In the genomic region with DNA sequence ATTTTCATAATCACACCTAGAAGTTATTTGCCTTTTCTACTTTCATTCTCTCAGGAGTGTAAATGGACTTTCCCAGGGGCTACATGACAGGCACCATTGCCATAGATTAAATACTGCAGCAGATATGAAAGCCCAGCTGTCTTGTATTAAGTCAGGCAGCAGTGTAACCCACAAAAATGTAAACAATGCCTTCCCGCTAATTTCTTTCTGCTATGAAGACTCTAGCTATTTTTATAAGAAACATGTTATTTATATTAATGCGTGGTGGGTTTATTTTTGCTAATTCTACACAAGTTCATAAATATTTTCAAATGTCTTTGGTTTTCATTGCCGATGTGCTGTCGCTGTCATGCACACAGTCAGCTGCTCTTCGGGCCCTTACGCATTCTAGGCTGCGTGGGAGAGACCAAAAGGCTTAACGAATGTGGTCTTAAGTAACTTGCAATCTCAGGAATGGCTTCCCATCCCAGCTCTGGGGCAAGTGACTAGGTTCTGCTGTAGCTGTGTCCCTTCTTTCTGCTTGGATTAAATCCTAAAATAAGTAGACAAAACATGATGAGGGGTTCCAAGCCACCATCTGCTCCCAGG, we compare ENCODE assay signal across 19 mouse cellular contexts. TPM values are rescaled to one million over a fixed set of nuclear protein-coding genes. Genes with fewer than 3 reads are reported as not detected.
A peak's percentile ranks its signal among the peaks of the same experiment; 100 is the strongest.
DNase-seq lines count a peak whose midpoint lies in the region; ATAC-seq and TF ChIP-seq lines count a peak whose summit lies in the region.
"Had no signal": no experiment of that assay in that cellular context is flagged by ENCODE, and none has a peak within 500 bp of the region (broad histone marks: within the 10 kb centered on the region; RNA-seq: fewer than 3 reads in every experiment).

No protein-coding gene starts in this region.

- peaks cover 8% of the 10 kb centered on the region for H3K27me3 ChIP-seq in forebrain, embryonic 12.5 days
- H3K27me3 ChIP-seq in forebrain, embryonic 14.5 days (replicated peaks; ENCODE audit: control insufficient read depth, insufficient read depth, low read length), result no peaks in the 10 kb centered on the region
- H3K27me3 ChIP-seq in midbrain, embryonic 11.5 days (ENCODE audit: control insufficient read depth, insufficient read depth, low read length), result no peaks in the 10 kb centered on the region
- H3K27me3 ChIP-seq in midbrain, postnatal 0 days (ENCODE audit: insufficient read depth, low read length), result no peaks in the 10 kb centered on the region
- peaks cover 14% of the 10 kb centered on the region for H3K27me3 ChIP-seq in embryonic facial prominence, embryonic 15.5 days
- H3K27me3 ChIP-seq in stomach, embryonic 15.5 days (replicated peaks), result no peaks in the 10 kb centered on the region
- H3K27me3 ChIP-seq: megakaryocyte, embryonic 14.5 days had no signal

- ATAC-seq in forebrain, embryonic 12.5 days (ENCODE audit: low FRiP score), result no peak
- no peak for ATAC-seq in forebrain, embryonic 14.5 days
- ATAC-seq in midbrain, embryonic 11.5 days (ENCODE audit: low FRiP score), result no peak
- ATAC-seq in midbrain, postnatal 0 days (ENCODE audit: low FRiP score), result no peak
- ATAC-seq in embryonic facial prominence, embryonic 15.5 days (ENCODE audit: insufficient number of reproducible peaks, low FRiP score, low TSS enrichment, low read depth), result no peak; the same call in 1 of the 2 replicates
- no peak for ATAC-seq in stomach, embryonic 15.5 days (ENCODE audit: insufficient read depth, low FRiP score, low read depth)
- no peak for ATAC-seq in megakaryocyte progenitor cell, adult 5-6 weeks (replicated peaks; ENCODE audit: poor library complexity)
- ATAC-seq: forebrain, postnatal 0 days; liver, postnatal 0 days had no signal

- WGBS in forebrain, embryonic 12.5 days, result 82% methylated on average over 8 of the region's 8 CpGs
- 89% methylated on average over 8 of the region's 8 CpGs for WGBS in forebrain, embryonic 14.5 days
- WGBS in midbrain, embryonic 11.5 days, result 84% methylated on average over 8 of the region's 8 CpGs
- 89% methylated on average over 8 of the region's 8 CpGs for WGBS in midbrain, postnatal 0 days
- 28% methylated on average over 8 of the region's 8 CpGs for WGBS in embryonic facial prominence, embryonic 15.5 days
- WGBS in stomach, embryonic 15.5 days, result 51% methylated on average over 8 of the region's 8 CpGs

- no peak overlapping the region for H3K4me2 ChIP-seq in forebrain, embryonic 12.5 days
- H3K4me2 ChIP-seq in forebrain, embryonic 14.5 days (ENCODE audit: low read length), result no peak overlapping the region
- H3K4me2 ChIP-seq in midbrain, embryonic 11.5 days, result no peak overlapping the region
- no peak overlapping the region for H3K4me2 ChIP-seq in midbrain, postnatal 0 days (ENCODE audit: low read depth, low read length, poor library complexity, severe bottlenecking)
- no peak overlapping the region for H3K4me2 ChIP-seq in embryonic facial prominence, embryonic 15.5 days (replicated peaks)
- H3K4me2 ChIP-seq in stomach, embryonic 15.5 days, result no peak overlapping the region
- H3K4me2 ChIP-seq: limb, embryonic 13.5 days had no signal

- no peak overlapping the region for H3K9ac ChIP-seq in forebrain, embryonic 12.5 days
- no peak overlapping the region for H3K9ac ChIP-seq in forebrain, embryonic 14.5 days (ENCODE audit: low read length)
- H3K9ac ChIP-seq in midbrain, embryonic 11.5 days (ENCODE audit: low read length), result no peak overlapping the region
- no peak overlapping the region for H3K9ac ChIP-seq in midbrain, postnatal 0 days (replicated peaks; ENCODE audit: low read length, poor library complexity, severe bottlenecking)
- no peak overlapping the region for H3K9ac ChIP-seq in embryonic facial prominence, embryonic 15.5 days
- H3K9ac ChIP-seq in stomach, embryonic 15.5 days, result no peak overlapping the region
- H3K9ac ChIP-seq: forebrain, postnatal 0 days; limb, embryonic 13.5 days; liver, postnatal 0 days had no signal

- no peaks in the 10 kb centered on the region for H3K9me3 ChIP-seq in forebrain, embryonic 12.5 days
- no peaks in the 10 kb centered on the region for H3K9me3 ChIP-seq in forebrain, embryonic 14.5 days (replicated peaks; ENCODE audit: control insufficient read depth, low read length)
- no peaks in the 10 kb centered on the region for H3K9me3 ChIP-seq in midbrain, embryonic 11.5 days (ENCODE audit: control insufficient read depth, low read length)
- H3K9me3 ChIP-seq in midbrain, postnatal 0 days (ENCODE audit: low read length), result no peaks in the 10 kb centered on the region
- no peaks in the 10 kb centered on the region for H3K9me3 ChIP-seq in embryonic facial prominence, embryonic 15.5 days (replicated peaks)
- H3K9me3 ChIP-seq in stomach, embryonic 15.5 days, result no peaks in the 10 kb centered on the region
- H3K9me3 ChIP-seq: limb, embryonic 13.5 days; megakaryocyte, embryonic 14.5 days had no signal

- H3K4me3 ChIP-seq in forebrain, embryonic 12.5 days (replicated peaks), result no peak overlapping the region
- no peak overlapping the region for H3K4me3 ChIP-seq in forebrain, embryonic 14.5 days (ENCODE audit: low read depth, low read length)
- H3K4me3 ChIP-seq in midbrain, embryonic 11.5 days (ENCODE audit: low read depth, low read length), result no peak overlapping the region
- no peak overlapping the region for H3K4me3 ChIP-seq in midbrain, postnatal 0 days (ENCODE audit: low read depth, low read length)
- no peak overlapping the region for H3K4me3 ChIP-seq in embryonic facial prominence, embryonic 15.5 days (replicated peaks)
- H3K4me3 ChIP-seq in stomach, embryonic 15.5 days (replicated peaks), result no peak overlapping the region
- H3K4me3 ChIP-seq: left cerebral cortex, adult 2 months; limb, embryonic 13.5 days; megakaryocyte, embryonic 14.5 days; myocyte had no signal

- peaks cover 80% of the 10 kb centered on the region for H3K4me1 ChIP-seq in forebrain, embryonic 12.5 days
- peaks cover 28% of the 10 kb centered on the region for H3K4me1 ChIP-seq in forebrain, embryonic 14.5 days (ENCODE audit: control insufficient read depth, insufficient read depth, low read length)
- peaks cover 36% of the 10 kb centered on the region for H3K4me1 ChIP-seq in midbrain, embryonic 11.5 days (ENCODE audit: control insufficient read depth, insufficient read depth, low read length)
- peaks cover 14% of the 10 kb centered on the region; the same call in 1 of the 2 replicates for H3K4me1 ChIP-seq in midbrain, postnatal 0 days (ENCODE audit: insufficient read depth, low read length)
- H3K4me1 ChIP-seq in embryonic facial prominence, embryonic 15.5 days, result peaks cover 64% of the 10 kb centered on the region
- peaks cover 26% of the 10 kb centered on the region; the same call in 1 of the 2 replicates for H3K4me1 ChIP-seq in stomach, embryonic 15.5 days

- H3K27ac ChIP-seq in forebrain, embryonic 12.5 days, result peak overlapping the region; percentile 25; the same call in 1 of the 2 replicates
- H3K27ac ChIP-seq in forebrain, embryonic 14.5 days (ENCODE audit: low read depth, low read length), result no peak overlapping the region
- peak overlapping the region; percentile 60 for H3K27ac ChIP-seq in midbrain, embryonic 11.5 days (ENCODE audit: low read depth, low read length)
- no peak overlapping the region for H3K27ac ChIP-seq in midbrain, postnatal 0 days (ENCODE audit: low read depth, low read length)
- H3K27ac ChIP-seq in embryonic facial prominence, embryonic 15.5 days (replicated peaks), result peak overlapping the region; percentile 44; the same call in 1 of the 2 replicates
- peak overlapping the region; percentile 74 for H3K27ac ChIP-seq in stomach, embryonic 15.5 days
- H3K27ac ChIP-seq: left cerebral cortex, adult 2 months; limb, embryonic 13.5 days had no signal

- TF ChIP-seq CTCF in midbrain, postnatal 0 days (IDR thresholded peaks at IDR 0.05), result no peak

- H3K36me3 ChIP-seq in forebrain, embryonic 12.5 days (replicated peaks), result no peaks in the 10 kb centered on the region
- no peaks in the 10 kb centered on the region for H3K36me3 ChIP-seq in forebrain, embryonic 14.5 days (ENCODE audit: control insufficient read depth, insufficient read depth, low read length)
- no peaks in the 10 kb centered on the region for H3K36me3 ChIP-seq in midbrain, embryonic 11.5 days (ENCODE audit: control insufficient read depth, insufficient read depth, low read length)
- no peaks in the 10 kb centered on the region for H3K36me3 ChIP-seq in midbrain, postnatal 0 days (ENCODE audit: insufficient read depth, low read length)
- H3K36me3 ChIP-seq in embryonic facial prominence, embryonic 15.5 days, result no peaks in the 10 kb centered on the region
- no peaks in the 10 kb centered on the region for H3K36me3 ChIP-seq in stomach, embryonic 15.5 days
- H3K36me3 ChIP-seq: limb, embryonic 13.5 days had no signal

- no peak for DNase-seq in forebrain, embryonic 14.5 days (ENCODE audit: low spot score)
- no peak for DNase-seq in midbrain, embryonic 11.5 days (ENCODE audit: low spot score, missing footprints)
- no peak for DNase-seq in midbrain, postnatal 0 days (ENCODE audit: low spot score)
- no peak for DNase-seq in spleen, adult 18-20 months
- DNase-seq: cerebellum, postnatal 36 days; forebrain, postnatal 0 days; heart, adult 18-20 months; kidney, postnatal 10 days; liver, postnatal 0 days; right cerebral cortex, postnatal 4 days; thymus, postnatal 14 days had no signal

RNA-seq across cellular contexts. Expression of a gene that starts 16.0 kb away (rescaled TPM):
- 126 and 130 TPM in 2 replicates for polyA plus RNA-seq in forebrain, embryonic 12.5 days (2016; fragmentation: Nextera tagmentation; extraction: Ambion mirVana)
- 101 and 113 TPM in 2 replicates for polyA plus RNA-seq in forebrain, embryonic 14.5 days (2014; fragmentation: Nextera tagmentation; extraction: Ambion mirVana)
- polyA plus RNA-seq in midbrain, embryonic 11.5 days (2014; fragmentation: Nextera tagmentation; extraction: Ambion mirVana), result 128 TPM in 2 replicates
- 108 and 142 TPM in 2 replicates for total RNA-seq in midbrain, postnatal 0 days (2014; rRNA removed)
- polyA plus RNA-seq in midbrain, postnatal 0 days (2015; fragmentation: Nextera tagmentation; extraction: Ambion mirVana), result 97.3 and 99.1 TPM in 2 replicates
- polyA plus RNA-seq in embryonic facial prominence, embryonic 15.5 days (2015; fragmentation: Nextera tagmentation; extraction: Ambion mirVana), result 62.9 and 65.8 TPM in 2 replicates
- polyA plus RNA-seq in stomach, embryonic 15.5 days (2015; fragmentation: Nextera tagmentation; extraction: Ambion mirVana), result 91.1 and 96.6 TPM in 2 replicates
- total RNA-seq in megakaryocyte progenitor cell, adult 5-6 weeks (2015), result 25.1 and 32.0 TPM in 2 replicates
- total RNA-seq in megakaryocyte progenitor cell, adult 5-6 weeks (2017), result 53.3 and 59.3 TPM in 2 replicates

RNA-seq across cellular contexts. Expression of a gene that starts 16.5 kb away (rescaled TPM):
- polyA plus RNA-seq in forebrain, embryonic 12.5 days (2016; fragmentation: Nextera tagmentation; extraction: Ambion mirVana), result 7.2 and 7.6 TPM in 2 replicates
- 3.5 and 3.7 TPM in 2 replicates for polyA plus RNA-seq in forebrain, embryonic 14.5 days (2014; fragmentation: Nextera tagmentation; extraction: Ambion mirVana)
- polyA plus RNA-seq in midbrain, embryonic 11.5 days (2014; fragmentation: Nextera tagmentation; extraction: Ambion mirVana), result 4.7 and 5.0 TPM in 2 replicates
- total RNA-seq in midbrain, postnatal 0 days (2014; rRNA removed), result 5.2 and 6.5 TPM in 2 replicates
- 5.1 and 6.1 TPM in 2 replicates for polyA plus RNA-seq in midbrain, postnatal 0 days (2015; fragmentation: Nextera tagmentation; extraction: Ambion mirVana)
- 7.1 and 9.9 TPM in 2 replicates for polyA plus RNA-seq in embryonic facial prominence, embryonic 15.5 days (2015; fragmentation: Nextera tagmentation; extraction: Ambion mirVana)
- 8.3 and 9.6 TPM in 2 replicates for polyA plus RNA-seq in stomach, embryonic 15.5 days (2015; fragmentation: Nextera tagmentation; extraction: Ambion mirVana)
- 2.1 and 3.0 TPM in 2 replicates for total RNA-seq in megakaryocyte progenitor cell, adult 5-6 weeks (2015)
- 3.9 and 4.7 TPM in 2 replicates for total RNA-seq in megakaryocyte progenitor cell, adult 5-6 weeks (2017)

Comparison
In these comparisons a context has a peak if more than half of its experiments do, and no peak if none do; other contexts are left out.
1. H3K27ac ChIP-seq: peak in forebrain, embryonic 12.5 days (single experiment), midbrain, embryonic 11.5 days (single experiment), embryonic facial prominence, embryonic 15.5 days (single experiment) and stomach, embryonic 15.5 days (single experiment); none in forebrain, embryonic 14.5 days (single experiment) and midbrain, postnatal 0 days (single experiment).